Mouse (Mus musculus) gastrocnemius, postnatal 14 days (tissue): ENCODE results near the gene Rasgrp1. TPM values are rescaled to one million over a fixed set of nuclear protein-coding genes. Genes with fewer than 3 reads are reported as not detected.

Experiments
- DNase-seq: peaks from one replicate; pipeline ENCODE4 v3.0.0; 2021; ENCODE audit warnings: mixed read lengths
- intact Hi-C: fragments of 180-260 bp; cut with DNase I; formaldehyde crosslinking; loops from one replicate; pipeline ENCODE4 v1.15.1; 2025; ENCODE audit warnings: low total_unique reads
- total RNA-seq, 2 experiments: library from RNA; stranded (reverse); gene quantifications; 2 replicates each; pipeline ENCODE4 v1.2.3; 2021

The Rasgrp1 gene
- total RNA-seq, 2 experiments from 2014 or later = 0.24 to 0.59 TPM

DNA sequence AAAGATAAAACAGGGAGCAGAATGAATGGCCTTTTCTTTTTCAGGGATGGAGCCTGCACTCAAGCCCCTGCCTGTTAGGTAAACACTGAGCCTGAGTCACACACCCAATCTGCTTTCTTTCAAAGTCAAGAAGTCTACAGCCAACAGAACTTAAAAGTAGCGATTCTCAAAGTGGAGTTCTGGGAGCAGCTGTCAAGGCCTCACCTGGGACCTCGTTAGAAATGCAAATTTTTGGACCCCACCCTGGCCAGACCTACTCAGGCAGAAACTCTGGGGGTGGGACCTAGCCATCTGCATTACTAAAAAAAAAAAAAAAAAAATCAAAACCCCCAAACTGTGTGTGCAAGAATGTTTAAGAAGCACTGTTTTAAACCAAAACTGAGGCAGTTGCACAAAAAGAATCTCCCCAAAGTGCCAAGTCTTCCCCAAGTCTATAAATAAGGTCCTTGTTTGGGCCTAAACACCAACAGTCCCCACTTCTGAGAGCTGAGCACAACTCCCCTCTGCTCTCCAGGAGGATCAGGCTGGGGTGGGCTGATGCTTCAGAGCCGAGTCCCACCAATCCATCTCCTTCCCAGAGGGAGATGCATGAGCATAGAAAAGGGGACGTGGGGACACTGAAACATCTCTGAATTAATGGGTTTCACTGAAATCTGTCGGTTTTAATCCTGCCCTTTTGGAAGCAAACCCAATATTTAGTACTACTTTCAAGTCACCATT lies 5.7 kb downstream of the Rasgrp1 start:
- DNase-seq = no peak
- intact Hi-C loops = no loop called here

DNA sequence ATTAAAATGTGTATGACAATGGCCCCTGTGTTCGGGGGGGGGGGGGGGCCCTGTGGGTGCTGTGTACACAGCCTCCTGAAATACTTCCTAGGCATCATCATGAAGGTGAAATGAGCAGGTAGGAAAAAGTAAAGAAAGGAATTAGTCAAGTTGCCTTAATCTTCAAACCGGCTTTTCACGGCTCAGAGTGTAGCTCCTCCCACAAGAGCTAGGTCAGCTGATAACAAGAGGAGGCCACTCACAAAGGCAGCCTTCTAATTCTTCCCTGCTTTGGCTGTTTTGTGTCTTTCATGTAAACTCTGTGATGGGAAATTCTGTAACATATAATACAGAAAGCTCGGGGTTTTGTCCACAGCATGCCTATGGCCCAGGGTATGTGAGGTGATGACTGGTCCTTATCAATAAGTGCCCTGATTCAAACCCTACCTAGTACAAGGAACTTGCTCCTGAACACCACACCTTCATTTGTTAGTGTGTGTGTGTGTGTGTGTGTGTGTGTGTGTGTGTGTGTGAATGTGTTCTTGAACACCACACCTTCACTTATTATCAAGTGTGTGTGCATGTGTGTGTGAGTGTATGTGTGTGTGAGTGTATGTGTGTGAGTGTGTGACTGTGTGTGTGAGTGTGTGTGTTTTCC lies 7.1 kb downstream of the Rasgrp1 start:
- intact Hi-C loops = no loop called here
- DNase-seq = no peak

DNA sequence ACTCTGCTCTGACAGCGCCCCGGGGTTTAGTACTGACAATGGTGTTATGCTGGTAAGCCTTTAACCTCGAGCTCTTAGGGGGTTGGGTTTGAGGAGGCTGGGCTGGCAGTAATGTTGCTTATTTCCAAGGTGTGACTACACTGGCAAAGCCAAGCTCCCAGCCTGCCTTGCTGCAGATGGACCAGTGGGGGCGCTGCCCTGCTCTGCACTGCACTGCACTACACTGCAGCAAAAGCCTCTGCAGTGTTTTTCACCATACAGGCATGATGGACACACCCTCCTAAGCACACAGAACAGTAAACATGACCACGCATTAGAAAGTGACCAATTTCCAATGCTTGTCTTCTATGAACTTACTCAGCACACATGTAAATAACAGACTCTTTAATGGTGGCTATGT lies 11.2 kb downstream of the Rasgrp1 start:
- no peak for DNase-seq
- intact Hi-C loops = no loop called here

DNA sequence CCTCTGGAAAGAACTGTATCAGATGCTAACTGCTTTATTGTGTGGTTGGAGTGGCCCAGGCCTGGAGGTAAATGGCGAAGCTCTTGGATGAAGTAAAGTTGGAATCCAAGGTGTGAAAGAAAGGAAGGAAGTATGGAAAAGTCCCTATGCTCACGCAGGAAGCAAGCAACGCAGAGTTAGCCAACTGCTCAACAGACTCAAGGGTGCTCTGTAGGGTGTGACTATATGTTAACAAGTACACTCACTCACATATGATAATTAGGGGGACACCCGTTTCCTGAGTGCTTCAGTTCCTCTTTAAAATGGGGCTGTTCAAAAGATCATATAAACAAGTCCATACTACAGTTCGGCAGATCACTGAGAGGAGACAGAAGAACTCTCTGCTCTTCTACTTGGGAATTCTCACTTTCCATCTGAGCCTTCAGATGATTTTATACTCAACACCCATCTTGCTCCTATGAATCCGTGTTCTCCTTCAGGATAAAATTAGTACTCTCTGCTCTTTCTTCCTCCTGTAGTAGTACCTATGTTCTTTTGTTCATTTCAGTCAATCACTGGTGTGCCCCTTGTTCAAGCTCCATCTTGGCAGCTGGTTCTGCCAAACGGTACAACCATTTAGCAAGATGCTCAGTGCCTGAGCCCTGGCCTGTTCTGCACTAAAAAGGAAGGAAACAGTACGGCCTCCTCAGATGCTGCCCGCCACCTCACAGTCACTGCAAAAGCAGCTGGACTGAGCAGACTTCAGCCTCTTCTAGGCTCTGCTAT lies 14.1 kb downstream of the Rasgrp1 start:
- DNase-seq = no peak
- intact Hi-C loops = no loop called here

DNA sequence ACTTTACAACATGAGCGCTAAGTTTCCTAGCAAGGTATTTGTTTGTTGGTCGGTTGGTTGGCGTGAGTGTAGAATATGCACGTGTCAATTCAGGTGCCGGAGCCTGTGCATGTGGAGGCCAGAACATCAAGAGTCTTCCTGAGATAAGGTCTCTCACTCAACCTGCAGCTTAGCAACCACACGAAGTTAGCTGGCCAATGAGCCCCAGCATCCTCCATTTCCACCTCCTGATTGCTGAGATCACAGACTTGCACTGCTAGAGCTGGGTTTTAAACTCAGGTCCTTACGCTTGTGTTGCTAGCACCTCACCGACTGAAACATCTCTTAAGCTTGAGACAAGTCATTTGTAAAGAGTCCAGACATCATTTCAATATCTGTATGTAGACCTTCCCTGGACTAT lies 20.4 kb downstream of the Rasgrp1 start:
- intact Hi-C loops = no loop called here
- DNase-seq = no peak

DNA sequence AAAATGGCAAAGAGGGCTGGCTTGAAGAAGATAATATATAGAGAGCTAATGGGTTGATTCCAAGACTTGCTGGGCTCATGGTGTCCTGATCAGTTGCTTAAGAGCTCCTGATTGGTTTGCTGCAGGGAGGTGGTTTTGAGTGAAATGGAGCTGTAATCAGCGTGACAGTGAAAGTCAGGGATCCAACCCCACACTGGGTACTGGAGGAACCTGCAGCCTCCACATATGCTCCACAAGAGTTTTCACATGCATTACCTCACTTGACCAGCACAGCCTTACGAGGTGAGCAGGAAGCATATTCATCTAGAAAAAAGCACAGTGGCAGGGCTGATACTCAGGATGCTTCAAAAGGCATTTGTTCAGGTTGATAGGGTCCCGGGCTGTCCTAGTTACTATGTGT lies 21.6 kb downstream of the Rasgrp1 start:
- DNase-seq = no peak
- intact Hi-C loops = no loop called here

DNA sequence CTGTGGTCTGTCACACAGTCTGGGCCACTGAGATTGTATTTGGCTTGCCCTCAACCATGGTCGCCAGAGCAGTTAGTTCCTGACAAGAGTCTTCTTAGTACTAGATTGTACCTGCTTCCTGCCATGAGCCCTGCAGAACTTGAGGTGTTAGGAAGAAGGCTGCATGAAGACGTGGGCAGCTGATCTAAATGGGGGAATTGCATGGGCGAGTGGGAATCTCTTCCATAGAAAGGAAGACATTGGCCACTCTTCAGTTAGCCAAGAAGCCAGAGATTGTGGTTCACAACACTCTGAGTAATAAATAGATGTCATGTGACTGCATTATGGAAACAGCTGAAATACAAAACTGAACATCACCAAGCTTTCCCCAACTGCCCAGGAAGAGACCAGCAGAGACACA lies 23.8 kb downstream of the Rasgrp1 start:
- intact Hi-C loops = no loop called here
- no peak for DNase-seq

DNA sequence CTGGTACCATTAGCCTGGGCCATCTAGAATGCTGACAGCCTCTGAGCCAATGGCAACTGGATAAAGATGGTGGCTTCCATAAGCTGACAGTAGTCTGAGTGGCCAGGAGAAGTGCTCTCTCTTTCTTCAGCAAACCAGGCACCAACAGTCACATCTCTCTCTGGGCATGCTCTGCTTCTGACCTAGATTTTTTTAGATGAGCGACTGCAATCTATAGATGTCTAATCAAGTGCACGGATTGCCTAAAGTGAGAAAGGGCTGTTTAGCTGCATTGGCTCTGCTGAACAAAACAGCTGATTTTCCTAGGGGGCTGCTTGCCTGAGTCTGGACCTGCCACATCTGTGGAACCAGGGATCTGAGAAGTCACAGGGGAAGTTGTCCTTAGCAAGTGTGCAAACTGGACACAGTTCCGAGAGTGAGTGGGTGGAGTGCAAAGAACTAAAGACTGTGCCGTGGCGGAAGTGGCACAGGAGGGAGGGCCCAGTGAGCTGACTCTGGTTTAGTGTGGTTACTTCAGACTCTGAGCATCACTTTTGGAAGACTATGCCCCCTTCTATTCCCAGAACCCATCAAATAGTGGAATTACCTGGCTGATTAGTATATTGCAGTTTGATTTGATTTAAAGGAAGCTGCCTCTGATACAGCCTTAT lies 29.1 kb downstream of the Rasgrp1 start:
- no peak for DNase-seq
- intact Hi-C loops = no loop called here

DNA sequence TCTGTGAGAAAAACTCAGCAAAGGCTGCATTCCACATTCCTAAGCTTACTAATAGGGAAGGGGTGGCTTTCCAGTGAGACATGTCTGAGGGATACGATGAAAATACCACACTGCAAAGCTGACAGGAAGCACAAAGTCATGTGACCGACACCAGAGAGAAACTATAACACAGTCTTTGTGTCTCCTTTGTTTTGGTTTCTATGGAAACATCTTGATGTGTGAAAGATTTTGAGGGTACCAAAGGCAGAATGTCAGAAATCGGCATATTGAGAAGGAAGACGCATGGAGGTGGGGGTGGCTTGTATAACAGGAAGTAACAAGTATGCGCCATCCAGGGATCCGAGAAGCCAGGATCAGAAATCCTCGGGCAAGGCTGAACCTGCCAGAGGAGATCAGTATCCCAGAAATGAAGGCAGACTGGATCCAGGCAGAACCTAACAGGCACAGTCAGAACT lies 30.3 kb downstream of the Rasgrp1 start:
- intact Hi-C loops = no loop called here
- DNase-seq = no peak

DNA sequence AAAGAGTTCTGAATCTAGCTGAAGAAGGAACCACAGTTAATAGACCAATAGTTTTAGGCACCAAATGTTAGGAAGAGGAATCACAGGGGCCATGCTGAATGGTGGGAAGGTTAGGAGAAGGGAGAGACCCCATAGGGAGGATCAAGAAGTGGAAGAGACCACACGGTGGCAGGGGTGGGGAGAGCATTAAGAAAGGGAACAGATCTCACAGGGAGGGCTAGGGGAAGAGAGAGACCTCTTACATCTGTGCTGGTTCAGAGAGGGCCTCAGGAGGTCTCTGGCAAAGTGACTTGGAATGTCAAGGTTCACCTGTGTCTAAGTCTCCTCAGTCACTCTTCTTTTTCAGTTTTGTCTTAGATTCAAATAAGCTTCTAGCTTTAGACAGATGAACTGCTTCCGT lies 30.8 kb downstream of the Rasgrp1 start:
- no peak for DNase-seq
- intact Hi-C loops = no loop called here

DNA sequence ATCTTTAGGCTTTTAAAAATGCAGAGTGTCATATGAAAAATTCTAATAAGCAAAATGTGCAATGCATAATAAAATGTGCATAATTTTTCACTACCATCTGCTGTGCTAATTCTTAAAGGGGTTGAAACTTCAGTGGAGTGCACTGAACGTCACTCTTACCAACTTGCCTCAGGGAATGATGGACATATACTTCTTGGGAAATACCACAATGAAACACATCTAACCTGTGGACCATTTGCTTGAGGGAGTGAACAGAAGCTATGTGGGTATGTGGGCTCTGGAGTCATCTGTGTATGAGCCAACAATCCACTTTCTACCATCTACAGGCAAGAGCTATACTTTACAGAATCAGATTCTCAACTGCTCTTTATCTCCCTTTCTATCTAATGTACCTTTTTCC lies 31.5 kb downstream of the Rasgrp1 start:
- no peak for DNase-seq
- intact Hi-C loops = no loop called here

DNA sequence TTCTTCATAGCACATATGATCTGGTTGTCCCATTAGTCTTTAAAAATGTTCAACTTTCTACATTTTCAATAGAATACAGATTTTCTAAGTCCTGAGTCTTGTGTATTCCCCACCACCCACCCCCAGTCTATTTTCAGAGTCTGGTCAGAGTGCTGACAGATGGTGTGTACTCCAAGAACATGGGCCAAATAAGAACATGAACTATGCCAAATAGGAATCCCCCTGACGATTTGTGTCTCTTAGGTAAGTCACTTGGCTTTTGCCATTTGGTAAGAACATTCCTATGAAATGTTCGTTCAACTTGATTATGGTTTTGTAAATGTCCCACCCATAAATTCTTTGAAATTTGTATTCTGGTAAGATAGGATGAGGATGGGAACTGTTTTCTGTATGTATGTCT lies 33.8 kb downstream of the Rasgrp1 start:
- DNase-seq = no peak
- intact Hi-C loops = no loop called here

DNA sequence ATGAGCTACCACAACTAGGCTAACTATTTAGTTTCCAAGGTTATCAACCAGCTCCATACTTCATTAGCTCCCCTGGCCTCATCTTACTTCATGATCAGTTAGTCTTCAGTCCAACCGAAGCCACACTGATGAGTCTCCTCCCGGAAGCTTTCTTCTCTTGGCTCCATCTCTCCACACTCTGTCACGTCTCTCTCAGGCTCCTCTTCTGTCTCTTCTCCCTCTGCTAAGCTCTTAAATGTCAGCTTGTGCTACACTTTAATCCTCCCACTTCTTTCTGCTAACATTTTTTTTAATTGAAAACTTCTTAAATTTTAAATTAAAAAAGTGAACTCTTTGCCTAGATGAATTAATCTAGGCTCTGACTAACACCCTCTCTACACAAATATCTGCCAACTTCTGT lies 34.8 kb downstream of the Rasgrp1 start:
- intact Hi-C loops = no loop called here

DNA sequence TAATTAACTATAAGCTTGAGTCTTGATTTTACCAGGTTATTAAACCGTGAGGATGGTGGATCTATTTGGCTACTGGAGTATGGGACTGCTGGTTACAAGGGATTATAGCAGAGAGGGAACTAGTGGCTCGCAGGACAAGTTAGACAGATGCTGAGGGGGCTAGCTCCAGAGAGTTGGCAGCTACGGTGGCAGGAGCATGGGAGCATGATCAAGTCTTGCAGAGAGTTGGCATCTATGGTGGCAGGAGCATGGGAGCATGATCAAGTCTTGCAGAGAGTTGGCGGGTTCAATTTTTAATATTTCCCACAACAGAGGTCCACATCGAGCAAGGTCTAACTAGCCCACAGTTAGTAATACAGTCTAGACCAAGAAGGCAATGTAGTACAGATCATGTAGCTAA lies 37.9 kb downstream of the Rasgrp1 start:
- no peak for DNase-seq
- intact Hi-C loops = no loop called here

More for the DNA sequence above, 34.8 kb downstream of the Rasgrp1 start:
- no peak for DNase-seq

DNA sequence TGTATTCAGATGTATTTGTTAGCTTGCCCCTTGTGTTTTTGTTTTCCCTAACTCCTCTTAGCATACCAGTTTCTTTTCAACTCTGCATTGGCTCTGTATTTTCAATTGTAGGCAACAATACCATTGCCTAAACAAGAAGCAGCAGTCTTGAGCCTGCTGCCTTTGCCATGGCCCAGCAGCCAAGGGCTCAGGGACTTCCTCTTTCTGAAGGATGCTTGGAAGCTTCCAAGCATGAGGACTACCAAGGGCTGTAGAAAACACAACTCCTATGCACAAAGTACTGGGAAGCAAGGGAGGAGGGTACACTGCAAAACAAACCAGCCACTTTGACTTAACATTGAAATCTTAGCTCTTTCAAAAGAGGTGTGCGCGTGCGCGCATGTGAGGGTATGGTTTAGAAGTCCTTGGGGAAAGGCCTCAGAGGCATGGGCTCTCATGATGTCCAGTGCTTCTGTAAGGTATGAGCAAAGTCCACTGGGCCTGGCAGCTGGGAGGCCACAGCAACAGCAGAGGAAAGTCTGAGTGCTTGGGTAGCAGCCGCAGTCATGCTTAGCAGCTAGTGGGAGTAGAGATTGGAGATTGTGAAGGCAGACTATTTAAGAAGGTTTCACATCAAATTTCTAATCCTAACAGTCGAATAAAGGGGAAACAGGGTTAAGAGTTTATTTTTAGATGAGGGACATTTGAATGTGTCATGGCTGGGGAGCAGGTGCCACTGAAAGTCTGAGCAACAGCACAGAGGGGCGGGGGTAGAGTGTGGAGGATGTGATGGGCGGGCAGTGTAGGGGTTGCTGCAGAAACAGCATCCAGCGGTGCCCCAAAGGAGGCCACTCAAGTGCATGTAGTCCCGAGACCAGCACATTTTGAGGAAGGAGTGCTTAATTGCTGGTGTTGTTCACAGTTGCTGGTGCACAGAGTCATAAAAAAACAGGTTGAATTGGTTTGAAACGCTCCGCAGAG lies 39.1 kb downstream of the Rasgrp1 start:
- DNase-seq = no peak
- intact Hi-C loops = no loop called here

DNA sequence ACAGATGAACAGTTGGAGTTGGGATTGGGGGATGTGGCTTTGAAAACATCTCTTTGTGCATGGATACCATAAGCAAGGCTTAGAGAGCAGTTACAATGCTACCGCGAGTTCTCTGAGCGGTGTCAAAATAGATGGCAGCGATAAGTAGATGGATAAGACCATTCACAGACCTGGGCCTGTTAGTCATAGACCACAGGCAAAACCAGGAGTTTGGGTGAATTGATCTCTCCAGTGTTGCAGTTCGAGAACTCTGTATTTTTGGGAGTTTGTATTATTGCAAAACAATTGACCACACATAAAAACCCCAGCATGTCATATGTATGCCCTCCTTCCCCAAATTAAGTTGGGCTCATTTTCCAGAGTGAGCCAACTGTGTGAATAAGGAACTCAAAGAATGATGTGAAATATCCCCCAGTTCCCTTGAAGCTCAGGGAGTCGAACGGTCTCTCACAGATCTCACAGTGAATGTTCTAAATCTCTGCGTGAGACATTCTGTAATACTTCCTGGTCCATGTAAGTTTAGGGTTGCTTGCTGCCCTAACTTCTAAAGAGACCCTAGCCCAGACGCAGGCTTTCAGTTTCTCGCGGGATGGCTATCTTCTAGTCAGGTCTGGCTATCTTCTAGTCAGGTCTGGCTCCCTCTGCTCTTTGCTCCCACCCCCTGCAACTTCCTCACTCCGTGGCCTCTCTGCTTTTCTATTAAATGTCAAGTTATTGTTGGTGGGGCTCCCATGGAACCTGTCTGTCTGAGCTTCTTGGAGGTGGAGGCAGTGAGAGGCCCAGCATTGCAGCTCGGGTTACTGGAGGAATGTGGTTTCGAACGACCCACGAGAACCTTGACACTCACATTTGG lies 43.0 kb downstream of the Rasgrp1 start:
- intact Hi-C loops = no loop called here
- DNase-seq = no peak

DNA sequence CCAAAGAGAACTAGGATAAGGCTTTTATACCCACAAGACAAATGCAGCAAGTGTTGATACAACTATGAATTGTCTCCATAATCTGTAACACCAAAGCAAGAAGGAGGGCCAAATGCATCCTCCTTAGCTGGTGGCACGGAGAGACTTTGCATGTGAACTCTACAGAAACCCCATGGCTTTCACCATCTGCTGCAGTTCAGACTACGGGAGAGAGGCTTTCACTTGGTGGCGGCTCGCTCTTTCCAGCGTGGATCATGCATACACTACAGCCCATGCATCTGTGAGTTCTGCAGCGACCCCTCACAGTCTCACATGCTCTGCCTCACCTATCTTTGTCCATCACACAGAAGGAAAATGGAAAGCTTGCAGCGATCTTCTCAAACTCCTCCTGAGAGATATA lies 54.5 kb downstream of the Rasgrp1 start:
- intact Hi-C loops = no loop called here
- DNase-seq = no peak

DNA sequence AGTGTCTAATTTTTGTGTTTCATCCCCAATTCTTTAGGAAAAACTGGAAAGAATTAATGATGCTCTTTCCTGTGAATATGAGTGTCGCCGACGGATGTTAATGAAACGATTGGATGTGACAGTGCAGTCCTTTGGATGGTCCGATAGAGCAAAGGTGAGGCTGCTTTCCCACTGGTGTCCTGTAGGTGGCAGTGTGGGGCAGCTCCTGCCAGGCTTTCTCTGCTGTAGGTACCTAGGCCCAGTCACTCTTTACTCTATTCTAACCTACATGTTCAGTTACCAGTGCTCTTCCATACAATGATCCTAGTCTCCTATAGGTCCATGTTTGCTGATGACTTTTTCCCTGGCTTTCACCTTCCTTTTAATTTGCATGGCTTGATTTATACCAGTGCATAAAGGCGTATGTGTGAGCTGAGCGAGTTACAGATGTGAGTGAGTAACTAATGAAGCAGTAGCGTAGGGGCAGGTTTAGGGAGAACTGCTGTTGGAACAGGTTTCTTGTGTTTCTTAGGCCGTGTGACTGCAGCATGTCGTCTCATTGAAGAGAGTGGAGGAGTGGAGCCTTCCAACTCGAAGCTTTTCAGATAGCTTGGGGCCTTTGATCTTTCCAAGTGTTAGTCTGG lies 78.9 kb downstream of the Rasgrp1 start:
- intact Hi-C loops = loop anchor here (2.0 kb wide), 1 partner anchor 175 kb away; no protein-coding TSS in a partner anchor
- peak; percentile 46 for DNase-seq
